Mouse (Mus musculus): Measurements from ENCODE around the gene Gm17349. TPM values are rescaled to one million over a fixed set of nuclear protein-coding genes. Genes with fewer than 3 reads are reported as not detected.

Gm17349 gene
- polyA plus RNA-seq (2012; rRNA removed; ENCODE audit: low replicate concordance): 10.4 and 13.9 TPM in 2 replicates

GRCm38 (mm10) chr15:99705440-99706048 lies at the start of gene Gm17349:
Gene Gm17349 (minus strand): TSS chr15:99705490.

GRCm38 (mm10) chr15:99725341-99726155 lies 20.3 kb upstream of the Gm17349 start, which contains the start of gene Cox14:
Gene Cox14 (plus strand): TSS chr15:99725618.

DNA sequence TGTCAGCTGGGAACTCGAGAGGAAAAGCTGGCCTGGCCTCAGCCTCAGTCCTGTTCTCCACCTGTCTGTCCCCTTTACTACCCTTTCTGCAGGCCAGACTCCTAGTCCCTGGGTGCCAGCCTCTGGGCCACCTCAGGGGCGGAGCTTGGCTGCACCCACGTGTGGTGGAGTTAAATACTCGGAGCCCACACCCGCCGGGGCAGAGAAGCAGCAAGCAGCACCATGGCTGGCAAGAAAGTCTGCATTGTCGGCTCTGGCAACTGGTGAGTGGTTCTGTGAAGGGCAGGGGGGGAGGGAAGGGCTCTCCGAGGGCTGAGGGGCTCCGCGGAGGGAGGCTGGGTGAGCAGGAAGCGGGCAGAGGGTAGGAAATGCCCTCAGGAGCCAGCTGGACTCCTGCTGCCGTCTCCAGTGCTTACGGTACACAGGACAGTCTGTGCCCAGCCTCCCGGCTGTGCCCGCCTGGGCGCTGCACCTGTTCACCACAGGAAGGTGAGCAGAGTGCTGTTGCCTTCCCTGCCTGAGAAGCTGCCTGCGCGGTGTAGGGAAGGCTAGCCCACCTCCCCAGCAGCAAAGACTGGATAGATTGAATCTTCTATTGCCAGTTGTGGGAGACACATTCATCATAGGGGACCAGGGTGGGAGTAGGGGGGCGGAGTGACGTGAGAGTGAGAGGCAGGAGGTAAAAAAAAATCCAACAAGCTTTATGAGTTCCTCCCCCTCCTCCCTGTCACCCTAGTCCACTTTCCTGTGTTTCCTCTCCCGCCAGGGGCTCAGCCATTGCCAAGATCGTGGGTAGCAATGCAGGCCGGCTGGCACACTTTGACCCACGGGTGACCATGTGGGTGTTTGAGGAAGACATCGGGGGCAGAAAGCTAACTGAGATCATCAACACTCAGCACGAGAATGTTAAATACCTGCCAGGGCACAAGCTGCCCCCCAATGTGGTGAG lies 12.4 kb upstream of the Gm17349 start, which contains the start of gene Gpd1:
TSS of gene Gpd1 (plus strand) at position 130 of the 949 bp plus-strand sequence.

DNA sequence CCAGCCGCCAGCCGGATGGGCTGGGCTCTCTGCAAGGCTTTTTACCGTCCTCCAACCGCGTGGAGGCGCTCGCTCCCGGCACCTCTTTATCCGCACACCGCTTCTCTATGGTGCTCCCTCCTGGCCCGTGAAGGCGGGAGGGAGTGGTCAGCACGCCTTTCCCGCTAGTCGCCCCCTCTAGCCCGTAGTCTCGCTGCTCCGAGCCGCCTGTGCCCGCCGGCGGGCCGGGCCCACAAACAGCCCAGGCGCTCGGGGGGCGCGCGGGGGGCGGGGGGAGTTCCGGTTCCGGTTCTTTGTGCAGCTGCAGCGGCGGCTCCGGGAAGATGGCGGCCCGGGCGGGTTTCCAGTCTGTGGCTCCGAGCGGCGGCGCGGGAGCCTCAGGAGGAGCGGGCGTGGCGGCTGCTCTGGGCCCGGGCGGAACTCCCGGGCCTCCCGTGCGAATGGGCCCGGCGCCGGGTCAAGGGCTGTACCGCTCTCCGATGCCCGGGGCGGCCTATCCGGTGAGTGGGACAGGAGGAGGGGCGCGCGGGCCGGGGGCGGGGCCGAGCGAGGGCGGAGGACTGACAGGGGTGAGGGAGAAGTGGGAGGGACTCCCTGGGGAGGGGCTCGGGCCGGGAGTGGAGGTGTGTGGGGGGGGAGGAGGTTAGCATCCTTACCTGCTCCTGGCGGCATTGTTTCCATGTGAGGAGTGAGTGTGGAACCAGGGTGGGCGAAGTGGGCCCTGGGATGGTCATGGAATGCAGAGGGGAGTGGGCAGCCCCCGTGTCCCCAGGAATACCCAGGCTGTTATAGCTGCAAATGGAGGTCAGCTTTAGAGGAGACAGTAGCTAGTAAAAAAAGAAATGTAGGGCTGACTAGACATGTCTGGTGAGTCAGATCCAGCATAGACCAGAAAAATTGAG lies 3.0 kb downstream of the Gm17349 start, which contains the start of gene Smarcd1:
TSS of gene Smarcd1 (plus strand) at position 131 of the 902 bp plus-strand sequence.

GRCm38 (mm10) chr15:99670154-99670821 lies 35.0 kb downstream of the Gm17349 start, which contains the start of gene Asic1:
Gene Asic1 (plus strand): TSS chr15:99670368.

Other genes starting within 250 kb of the Gm17349 start
- 2.8 and 4.9 TPM in 2 replicates for gene Nckap5l, start 247.7 kb downstream of the Gm17349 start, polyA plus RNA-seq (2012; rRNA removed; ENCODE audit: low replicate concordance)
- 3.6 and 6.0 TPM in 2 replicates for gene Bcdin3d, start 230.8 kb downstream of the Gm17349 start, polyA plus RNA-seq (2012; rRNA removed; ENCODE audit: low replicate concordance)
- 0.84 and 1.6 TPM in 2 replicates for gene Faim2, start 177.3 kb downstream of the Gm17349 start, polyA plus RNA-seq (2012; rRNA removed; ENCODE audit: low replicate concordance)
- 0.22 TPM in 1 of 2 replicates, not detected in the other for gene Aqp2, start 126.4 kb downstream of the Gm17349 start, polyA plus RNA-seq (2012; rRNA removed; ENCODE audit: low replicate concordance)
- gene Aqp5, start 114.7 kb downstream of the Gm17349 start, polyA plus RNA-seq (2012; rRNA removed; ENCODE audit: low replicate concordance): 0.12 and 106 TPM in 2 replicates
- gene Aqp6, start 104.1 kb downstream of the Gm17349 start, polyA plus RNA-seq (2012; rRNA removed; ENCODE audit: low replicate concordance): not detected in 2 replicates
- 6.3 and 9.2 TPM in 2 replicates for gene Racgap1, start 53.8 kb downstream of the Gm17349 start, polyA plus RNA-seq (2012; rRNA removed; ENCODE audit: low replicate concordance)
- gene Asic1, start 35.1 kb downstream of the Gm17349 start, polyA plus RNA-seq (2012; rRNA removed; ENCODE audit: low replicate concordance): 0.64 and 0.94 TPM in 2 replicates
- gene Smarcd1, start 3.4 kb downstream of the Gm17349 start, polyA plus RNA-seq (2012; rRNA removed; ENCODE audit: low replicate concordance): 23.8 and 25.5 TPM in 2 replicates
- 405 and 543 TPM in 2 replicates for gene Gpd1, start 12.0 kb upstream of the Gm17349 start, polyA plus RNA-seq (2012; rRNA removed; ENCODE audit: low replicate concordance)
- gene Cox14, start 20.1 kb upstream of the Gm17349 start, polyA plus RNA-seq (2012; rRNA removed; ENCODE audit: low replicate concordance): 343 and 465 TPM in 2 replicates
- gene Cers5, start 67.4 kb upstream of the Gm17349 start, polyA plus RNA-seq (2012; rRNA removed; ENCODE audit: low replicate concordance): 4.2 and 4.4 TPM in 2 replicates
- 25.0 and 29.7 TPM in 2 replicates for gene Lima1, start 170.0 kb upstream of the Gm17349 start, polyA plus RNA-seq (2012; rRNA removed; ENCODE audit: low replicate concordance)

Data from duodenum, adult 2 months (tissue).